35 mouse cellular contexts compared by ENCODE assay signal in genomic region chr5:44490462-44490861, GRCm38 (mm10).
"Had no signal": no experiment of that assay in that cellular context is flagged by ENCODE, and none has a peak within 500 bp of the region (broad histone marks: within the 10 kb centered on the region; RNA-seq: fewer than 3 reads in every experiment).

No protein-coding gene starts in this region.

- DNase-seq: heart, postnatal 10 days; heart, postnatal 14 days; heart, postnatal 36 days; heart, postnatal 4 days; kidney, adult 11 months; kidney, adult 18-20 months; kidney, adult 2 months; kidney, adult 8-10 months; kidney, adult 9 months; kidney, postnatal 10 days; kidney, postnatal 14 days; kidney, postnatal 25 days; kidney, postnatal 36 days; kidney, postnatal 4 days; layer of hippocampus, adult 9-11 months; layer of hippocampus, postnatal 36 days had no signal

- H3K27me3 ChIP-seq: heart, embryonic 12.5 days; heart, embryonic 15.5 days; hindbrain, embryonic 12.5 days; hindbrain, embryonic 13.5 days; hindbrain, embryonic 15.5 days; intestine, embryonic 15.5 days; kidney, embryonic 15.5 days had no signal

- H3K9me3 ChIP-seq: heart, embryonic 10.5 days; heart, embryonic 12.5 days; heart, embryonic 13.5 days; heart, embryonic 15.5 days; hindbrain, embryonic 10.5 days; hindbrain, embryonic 12.5 days; hindbrain, embryonic 13.5 days; hindbrain, embryonic 15.5 days; intestine, embryonic 15.5 days; kidney, embryonic 15.5 days had no signal

- H3K27ac ChIP-seq: heart, embryonic 10.5 days; heart, embryonic 13.5 days; heart, embryonic 15.5 days; hindbrain, embryonic 10.5 days; hindbrain, embryonic 12.5 days; hindbrain, embryonic 13.5 days; hindbrain, embryonic 14.5 days; hindbrain, embryonic 15.5 days; hindbrain, postnatal 0 days; intestine, embryonic 15.5 days; kidney, embryonic 15.5 days; kidney, postnatal 0 days; layer of hippocampus, adult 2 months had no signal

- H3K36me3 ChIP-seq: heart, embryonic 10.5 days; heart, embryonic 12.5 days; heart, embryonic 13.5 days; heart, embryonic 15.5 days; hindbrain, embryonic 10.5 days; hindbrain, embryonic 12.5 days; hindbrain, embryonic 13.5 days; hindbrain, embryonic 15.5 days; intestine, embryonic 15.5 days; kidney, embryonic 15.5 days had no signal

- ATAC-seq: hindbrain, embryonic 16.5 days; hindbrain, postnatal 0 days; inflammation-experienced regulatory T-cells, adult 6 months; intestine, embryonic 15.5 days; intestine, embryonic 16.5 days; intestine, postnatal 0 days had no signal

- H3K9ac ChIP-seq: heart, embryonic 12.5 days; heart, embryonic 13.5 days; heart, embryonic 15.5 days; hindbrain, embryonic 12.5 days; hindbrain, embryonic 13.5 days; hindbrain, embryonic 14.5 days; hindbrain, embryonic 15.5 days; intestine, embryonic 15.5 days; kidney, embryonic 15.5 days had no signal

- H3K4me1 ChIP-seq: heart, embryonic 12.5 days; heart, embryonic 15.5 days; hindbrain, embryonic 12.5 days; hindbrain, embryonic 13.5 days; hindbrain, embryonic 15.5 days; intestine, embryonic 15.5 days; kidney, embryonic 15.5 days had no signal

- H3K4me3 ChIP-seq: heart, embryonic 10.5 days; heart, embryonic 12.5 days; heart, embryonic 13.5 days; heart, embryonic 15.5 days; hindbrain, embryonic 10.5 days; hindbrain, embryonic 12.5 days; hindbrain, embryonic 13.5 days; hindbrain, embryonic 15.5 days; intestine, embryonic 15.5 days; kidney, embryonic 15.5 days; layer of hippocampus, adult 2 months had no signal

- H3K4me2 ChIP-seq: heart, embryonic 11.5 days; heart, embryonic 12.5 days; heart, embryonic 13.5 days; heart, embryonic 15.5 days; hindbrain, embryonic 12.5 days; hindbrain, embryonic 13.5 days; hindbrain, embryonic 14.5 days; hindbrain, embryonic 15.5 days; intestine, embryonic 15.5 days; kidney, embryonic 15.5 days had no signal
